Mouse (Mus musculus): Measurements from ENCODE around the gene Ddx56.
A peak's percentile ranks its signal among the peaks of the same experiment; 100 is the strongest.

Ddx56 gene

GRCm38 (mm10) chr11:6267320-6268254 lies at the start of gene Ddx56:
Ddx56 (minus strand) TSS chr11:6267772.
- peak; percentile 90 for DNase-seq

GRCm38 (mm10) chr11:6316821-6317220 lies 49.2 kb upstream of the Ddx56 start:
- DNase-seq = no peak

- no peak for DNase-seq
These were observed 46.4 kb upstream of the Ddx56 start for GRCm38 (mm10) chr11:6313874-6314406.

GRCm38 (mm10) chr11:6308181-6308580 lies 40.6 kb upstream of the Ddx56 start:
- DNase-seq = no peak

GRCm38 (mm10) chr11:6305943-6306430 lies 38.4 kb upstream of the Ddx56 start:
- DNase-seq = no peak

- no peak for DNase-seq
These were observed 35.2 kb upstream of the Ddx56 start for GRCm38 (mm10) chr11:6302793-6303192.

GRCm38 (mm10) chr11:6299435-6299834 lies 31.9 kb upstream of the Ddx56 start:
- no peak for DNase-seq

- DNase-seq = no peak
These were observed 28.5 kb upstream of the Ddx56 start for GRCm38 (mm10) chr11:6296077-6296476.

- DNase-seq = no peak
These were observed 27.1 kb upstream of the Ddx56 start for GRCm38 (mm10) chr11:6294632-6295031.

- no peak for DNase-seq
These were observed 26.0 kb upstream of the Ddx56 start for GRCm38 (mm10) chr11:6293601-6294000.

- DNase-seq = no peak
These were observed 25.4 kb upstream of the Ddx56 start for GRCm38 (mm10) chr11:6292988-6293349.

GRCm38 (mm10) chr11:6292116-6292987 lies 24.8 kb upstream of the Ddx56 start:
- DNase-seq = no peak

GRCm38 (mm10) chr11:6291401-6292115 lies 24.0 kb upstream of the Ddx56 start, which contains the start of gene Ogdh:
Ogdh (plus strand) TSS chr11:6291633.
- peak; percentile 98 for DNase-seq

- DNase-seq = no peak
These were observed 23.3 kb upstream of the Ddx56 start for GRCm38 (mm10) chr11:6290883-6291282.

GRCm38 (mm10) chr11:6290138-6290537 lies 22.6 kb upstream of the Ddx56 start:
- DNase-seq = no peak

- DNase-seq = no peak
These were observed 15.4 kb upstream of the Ddx56 start for GRCm38 (mm10) chr11:6282940-6283339.

- DNase-seq = no peak
These were observed 8.9 kb upstream of the Ddx56 start for GRCm38 (mm10) chr11:6276466-6276865.

GRCm38 (mm10) chr11:6275094-6275484 lies 7.5 kb upstream of the Ddx56 start:
- no peak for DNase-seq

- peak; percentile 99 for DNase-seq
These were observed 7.0 kb upstream of the Ddx56 start, which contains the start of gene Tmed4 for GRCm38 (mm10) chr11:6274387-6275093. Tmed4 (minus strand) TSS chr11:6274870.

- DNase-seq = no peak
These were observed 6.0 kb upstream of the Ddx56 start for GRCm38 (mm10) chr11:6273607-6274006.

- DNase-seq = no peak
These were observed 951 bp downstream of the Ddx56 start for GRCm38 (mm10) chr11:6266621-6267020.
